Mouse (Mus musculus): ENCODE results near the gene Notum.

DNA sequence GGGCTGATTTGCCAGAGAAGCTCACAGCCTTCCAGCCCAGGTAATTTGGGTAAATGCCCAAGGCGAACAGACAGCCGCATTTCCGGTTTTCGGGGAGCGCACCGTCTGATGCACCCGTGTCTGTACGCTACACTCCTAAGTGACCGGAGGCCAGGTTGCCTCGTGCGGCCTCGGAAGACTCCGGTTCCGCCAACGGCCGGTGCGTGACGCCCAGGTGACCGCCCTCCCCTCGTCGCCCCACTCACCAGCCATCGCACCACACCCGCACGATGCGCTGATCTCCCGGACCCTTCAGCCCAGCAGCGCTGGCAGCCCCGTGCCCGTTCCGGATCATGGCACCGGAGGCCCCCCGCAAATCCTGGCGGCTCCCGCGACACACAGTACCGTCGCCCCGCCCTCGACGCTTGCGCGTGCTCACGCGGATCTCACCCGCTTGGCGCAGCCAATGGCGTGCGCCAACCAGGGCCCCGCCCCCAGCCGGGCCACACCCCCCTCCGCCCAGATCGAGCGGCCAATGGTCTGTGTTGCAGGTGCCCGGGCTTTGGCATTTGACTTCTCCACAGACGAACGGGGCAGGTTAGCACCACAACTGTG is 43.4 kb downstream of the Notum start, which contains the start of gene Pcyt2:
- TF ChIP-seq CTCF (conservative IDR thresholded peaks at IDR 0.05; ENCODE audit: insufficient read depth, insufficient read length, low read depth, low read length) (no peak), POLR2A (IDR thresholded peaks at IDR 0.05; ENCODE audit: low read depth, low read length) (no peak)

Data from kidney, adult 2 months (tissue).